Mouse (Mus musculus) skeletal muscle tissue, postnatal 0 days (tissue): ENCODE results near the gene Foxk1. TPM values are rescaled to one million over a fixed set of nuclear protein-coding genes. Genes with fewer than 3 reads are reported as not detected.

Experiments used
- polyA plus RNA-seq: library from polyadenylated mRNA; unstranded; fragments of >200 nt; fragmentation: Nextera tagmentation; extraction: Ambion mirVana; gene quantifications from 2 replicates; pipeline ENCODE4 v1.2.1, GENCODE M21; 2015

The Foxk1 gene
- 4.2 and 6.0 TPM in 2 replicates for polyA plus RNA-seq

GRCm38 (mm10) chr5:142400981-142401640 is at the start of gene Foxk1:
Gene Foxk1 (plus strand): TSS chr5:142401497.

GRCm38 (mm10) chr5:142463461-142464454 is 62.5 kb downstream of the Foxk1 start, which contains the start of gene Ap5z1:
Gene Ap5z1 (plus strand): TSS chr5:142463944.

Other genes with a start within 250 kb of the Foxk1 start
- 3.7 and 4.0 TPM in 2 replicates for gene Ap5z1, start 62.4 kb downstream of the Foxk1 start, polyA plus RNA-seq
- gene Papolb, start 128.6 kb downstream of the Foxk1 start, polyA plus RNA-seq, result 0.02 TPM in 1 of 2 replicates, not detected in the other
- 2.5 and 2.6 TPM in 2 replicates for gene Radil, start 149.6 kb downstream of the Foxk1 start, polyA plus RNA-seq
- 0.29 and 0.51 TPM in 2 replicates for gene Mmd2, start 207.3 kb downstream of the Foxk1 start, polyA plus RNA-seq
- 23.8 and 26.6 TPM in 2 replicates for gene Wipi2, start 226.2 kb downstream of the Foxk1 start, polyA plus RNA-seq